Mouse (Mus musculus) small intestine, adult 2 months (tissue): ENCODE measurements around the gene Tecpr2. TPM values are rescaled to one million over a fixed set of nuclear protein-coding genes. Genes with fewer than 3 reads are reported as not detected.

Source experiments
- H3K27ac ChIP-seq: fragments of 200-500 bp; 2 replicates; pipeline ENCODE4 v1.5.1; 2012; ENCODE audit warnings: low read depth, low read length, control low read depth, inconsistent platforms; ENCODE audit not compliant: insufficient read depth
- H3K27me3 ChIP-seq: fragments of 200-500 bp; 2 replicates; pipeline ENCODE4 v1.6.1; 2012; ENCODE audit warnings: mild to moderate bottlenecking, moderate library complexity, low read length, inconsistent platforms; ENCODE audit not compliant: control insufficient read depth, insufficient read depth
- H3K36me3 ChIP-seq: fragments of 200-500 bp; 2 replicates; pipeline ENCODE4 v1.6.1; 2012; ENCODE audit warnings: mild to moderate bottlenecking, low read length, control low read depth, inconsistent platforms; ENCODE audit not compliant: control insufficient read depth, insufficient read depth
- H3K4me1 ChIP-seq: fragments of 200-500 bp; 2 replicates; pipeline ENCODE4 v1.6.1; 2012; ENCODE audit warnings: low read length, inconsistent platforms, mixed read lengths; ENCODE audit not compliant: control insufficient read depth, insufficient read depth, insufficient read length
- H3K4me3 ChIP-seq: fragments of 200-500 bp; 2 replicates; pipeline ENCODE4 v1.5.1; 2012; ENCODE audit warnings: low read depth, mild to moderate bottlenecking, control low read depth, inconsistent platforms, low read length, moderate library complexity
- CTCF ChIP-seq: fragments of 200-500 bp; IDR thresholded peaks from 2 replicates; pipeline ENCODE4 v1.5.1; 2012; ENCODE audit warnings: low read depth, mild to moderate bottlenecking, control low read depth, inconsistent platforms, low read length, moderate library complexity, mixed read lengths; ENCODE audit not compliant: insufficient replicate concordance, insufficient read length; ENCODE audit errors: extremely low read depth
- POLR2A ChIP-seq: fragments of 200-500 bp; IDR thresholded peaks from 2 replicates; pipeline ENCODE4 v1.6.1; 2012; ENCODE audit warnings: low read depth, mild to moderate bottlenecking, control low read depth, inconsistent platforms, low read length, moderate library complexity
- WGBS: fragments of 180-500 bp; shearing (Covaris S2); methylation state at CpG from one replicate; pipeline ENCODE4 v1.1.7; 2018; 5-methylcytosine and 5-hydroxymethylcytosine counted together
- polyA plus RNA-seq: library from polyadenylated mRNA; depleted of rRNA; stranded (reverse); fragments of >200 nt; gene quantifications from 2 replicates; pipeline ENCODE4 v1.2.3, GENCODE M21; 2012

Gene Tecpr2
- polyA plus RNA-seq, 1 experiment: 2.2 TPM

- Histone ChIP-seq H3K27me3 (no peaks in the 10 kb centered on the region), H3K27ac (no peak overlapping the region), H3K4me3 (no peak overlapping the region), H3K36me3 (0 out of 2 replicates have a peak, but pooled peaks cover 2% of the 10 kb centered on the region), H3K4me1 (peaks cover 4% of the 10 kb centered on the region; the same call in 1 of the 2 replicates)
- TF ChIP-seq CTCF (no peak), POLR2A (no peak)
- 84% methylated on average over 1 of the region's 1 CpGs for whole genome bisulfite sequencing
These were observed 2.8 kb downstream of the Tecpr2 start for GRCm38 (mm10) chr12:110891887-110892286.

GRCm38 (mm10) chr12:110902106-110902505 is 13.0 kb downstream of the Tecpr2 start:
- 39% methylated on average over 4 of the region's 4 CpGs for WGBS
- TF ChIP-seq POLR2A (no peak), CTCF (no peak)
- no peak overlapping the region for H3K27ac ChIP-seq

GRCm38 (mm10) chr12:110903536-110903935 is 14.5 kb downstream of the Tecpr2 start:
- WGBS: 65% methylated on average over 2 of the region's 2 CpGs

More at GRCm38 (mm10) chr12:110902106-110902505, 13.0 kb downstream of the Tecpr2 start:
- no peaks in the 10 kb centered on the region for H3K4me1 ChIP-seq
- no peaks in the 10 kb centered on the region for H3K27me3 ChIP-seq
- 0 out of 2 replicates have a peak, but pooled peaks cover 1% of the 10 kb centered on the region for H3K36me3 ChIP-seq
- H3K4me3 ChIP-seq: no peak overlapping the region

GRCm38 (mm10) chr12:110907845-110908244 is 18.8 kb downstream of the Tecpr2 start:
- H3K4me3 ChIP-seq: no peak overlapping the region
- H3K27me3 ChIP-seq: no peaks in the 10 kb centered on the region
- no peak overlapping the region for H3K27ac ChIP-seq
- H3K36me3 ChIP-seq: 0 out of 2 replicates have a peak, but pooled peaks cover 2% of the 10 kb centered on the region
- TF ChIP-seq POLR2A (no peak), CTCF (no peak)
- H3K4me1 ChIP-seq: no peaks in the 10 kb centered on the region
- 63% methylated on average over 3 of the region's 3 CpGs for WGBS

More at GRCm38 (mm10) chr12:110903536-110903935, 14.5 kb downstream of the Tecpr2 start:
- Histone ChIP-seq H3K27me3 (no peaks in the 10 kb centered on the region), H3K4me1 (no peaks in the 10 kb centered on the region), H3K36me3 (0 out of 2 replicates have a peak, but pooled peaks cover 1% of the 10 kb centered on the region), H3K4me3 (no peak overlapping the region), H3K27ac (no peak overlapping the region)
- no peak for TF ChIP-seq CTCF
- no peak for TF ChIP-seq POLR2A

- no peak overlapping the region for H3K4me3 ChIP-seq
- no peaks in the 10 kb centered on the region for H3K27me3 ChIP-seq
- TF ChIP-seq POLR2A: no peak
- no peak for TF ChIP-seq CTCF
- WGBS: 93% methylated on average over 2 of the region's 2 CpGs
- H3K36me3 ChIP-seq: 0 out of 2 replicates have a peak, but pooled peaks cover 2% of the 10 kb centered on the region
- no peaks in the 10 kb centered on the region for H3K4me1 ChIP-seq
- no peak overlapping the region for H3K27ac ChIP-seq
These were observed 20.9 kb downstream of the Tecpr2 start for GRCm38 (mm10) chr12:110909962-110910361.

- Histone ChIP-seq H3K4me1 (peaks cover 3% of the 10 kb centered on the region; the same call in 1 of the 2 replicates), H3K27ac (no peak overlapping the region), H3K4me3 (no peak overlapping the region), H3K27me3 (no peaks in the 10 kb centered on the region), H3K36me3 (peaks cover 12% of the 10 kb centered on the region; the same call in 1 of the 2 replicates)
- WGBS: 60% methylated on average over 9 of the region's 9 CpGs
- TF ChIP-seq POLR2A: no peak
These were observed 26.7 kb downstream of the Tecpr2 start for GRCm38 (mm10) chr12:110915761-110916160.

- Histone ChIP-seq H3K36me3 (peaks cover 9% of the 10 kb centered on the region; the same call in 1 of the 2 replicates), H3K4me1 (peaks cover 3% of the 10 kb centered on the region; the same call in 1 of the 2 replicates), H3K27ac (no peak overlapping the region), H3K4me3 (no peak overlapping the region), H3K27me3 (no peaks in the 10 kb centered on the region)
- 94% methylated on average over 4 of the region's 4 CpGs for WGBS
- TF ChIP-seq POLR2A (no peak), CTCF (no peak)
These were observed 31.2 kb downstream of the Tecpr2 start for GRCm38 (mm10) chr12:110920254-110920653.
